Mouse (Mus musculus) bone marrow, adult 2 months (tissue): ENCODE data around the gene Wscd2.

Experiments
- CTCF ChIP-seq: fragments of 200-500 bp; IDR thresholded peaks from 2 replicates; pipeline ENCODE4 v1.5.1; 2011; ENCODE audit warnings: low read length, control low read depth; ENCODE audit not compliant: control insufficient read depth, insufficient read depth
- POLR2A ChIP-seq: fragments of 200-500 bp; IDR thresholded peaks from 2 replicates; pipeline ENCODE4 v1.6.1; 2011; ENCODE audit warnings: low read depth, mild to moderate bottlenecking, control low read depth, low read length, borderline replicate concordance; ENCODE audit not compliant: control insufficient read depth

DNA sequence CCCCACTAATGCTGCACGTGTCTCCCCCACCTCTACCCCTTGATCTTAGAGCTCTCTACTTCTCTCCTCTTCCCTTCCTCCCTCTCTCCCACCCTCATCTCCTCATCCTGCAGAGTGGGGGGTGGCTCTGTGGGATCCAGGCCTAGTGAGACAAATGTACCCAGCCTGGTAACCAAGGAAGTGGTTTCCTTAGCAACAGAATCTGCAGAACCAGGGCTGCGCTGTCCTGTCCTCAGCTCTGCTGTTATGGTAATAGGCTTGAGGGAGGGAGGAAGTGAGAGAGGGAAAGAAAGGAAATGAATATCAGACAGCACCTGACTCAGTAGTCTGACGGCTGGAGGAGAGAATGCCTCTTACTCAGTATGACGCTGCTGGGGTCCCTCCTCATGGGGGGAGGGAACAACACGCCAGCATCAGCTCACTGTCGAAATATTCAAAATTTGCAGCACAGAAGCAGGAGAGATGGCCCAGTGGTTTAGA, 101.7 kb downstream of the Wscd2 start:
- TF ChIP-seq POLR2A (no peak), CTCF (no peak)
